Mouse (Mus musculus): ENCODE results near the gene Rpl3l.
"Not testable (repeated sequence)": the region's sequence is repeated elsewhere in the genome, so short reads cannot be mapped to it uniquely, and the experiment has no call there.

Rpl3l gene

GRCm38 (mm10) chr17:24720616-24721015 lies 7.0 kb upstream of the Rpl3l start:
- DNase-seq: not testable (repeated sequence)

GRCm38 (mm10) chr17:24721383-24721955 lies 6.2 kb upstream of the Rpl3l start:
- DNase-seq: not testable (repeated sequence)

GRCm38 (mm10) chr17:24722220-24722924 lies 5.2 kb upstream of the Rpl3l start:
- DNase-seq: no peak

- DNase-seq: no peak
Observed at GRCm38 (mm10) chr17:24723122-24723880, 4.3 kb upstream of the Rpl3l start.

GRCm38 (mm10) chr17:24723881-24724180 lies 3.8 kb upstream of the Rpl3l start:
- DNase-seq: no peak

GRCm38 (mm10) chr17:24724184-24724583 lies 3.4 kb upstream of the Rpl3l start, which contains the start of gene Ndufb10:
Gene Ndufb10 (minus strand): TSS chr17:24724478.
- peak; percentile 96 for DNase-seq

GRCm38 (mm10) chr17:24725637-24726390 lies 1.8 kb upstream of the Rpl3l start:
- DNase-seq: no peak

- DNase-seq: no peak
Observed at GRCm38 (mm10) chr17:24728184-24728583, 564 bp downstream of the Rpl3l start.

- no peak for DNase-seq
Observed at GRCm38 (mm10) chr17:24729067-24729466, 1.4 kb downstream of the Rpl3l start.

- DNase-seq: no peak
Observed at GRCm38 (mm10) chr17:24730787-24731186, 3.2 kb downstream of the Rpl3l start.

GRCm38 (mm10) chr17:24732233-24732935 lies 4.8 kb downstream of the Rpl3l start:
- no peak for DNase-seq

- no peak for DNase-seq
Observed at GRCm38 (mm10) chr17:24733434-24734050, 5.9 kb downstream of the Rpl3l start.

GRCm38 (mm10) chr17:24734513-24734912 lies 6.9 kb downstream of the Rpl3l start:
- no peak for DNase-seq

GRCm38 (mm10) chr17:24735446-24735845 lies 7.8 kb downstream of the Rpl3l start:
- no peak for DNase-seq

- DNase-seq: peak; percentile 89
Observed at GRCm38 (mm10) chr17:24736330-24737051, 8.9 kb downstream of the Rpl3l start, which contains the start of gene Msrb1. Gene Msrb1 (plus strand): TSS chr17:24736642.

- DNase-seq: no peak
Observed at GRCm38 (mm10) chr17:24737135-24737810, 9.7 kb downstream of the Rpl3l start.

- no peak for DNase-seq
Observed at GRCm38 (mm10) chr17:24738238-24738637, 10.6 kb downstream of the Rpl3l start.

- DNase-seq: no peak
Observed at GRCm38 (mm10) chr17:24739926-24740325, 12.3 kb downstream of the Rpl3l start.

GRCm38 (mm10) chr17:24742307-24742706 lies 14.7 kb downstream of the Rpl3l start:
- DNase-seq: no peak

GRCm38 (mm10) chr17:24743896-24744295 lies 16.3 kb downstream of the Rpl3l start:
- DNase-seq: no peak

GRCm38 (mm10) chr17:24744381-24744780 lies 16.8 kb downstream of the Rpl3l start:
- no peak for DNase-seq
